Mouse (Mus musculus): ENCODE results near the gene Olfr967. TPM values are rescaled to one million over a fixed set of nuclear protein-coding genes. Genes with fewer than 3 reads are reported as not detected.

The Olfr967 gene
- polyA plus RNA-seq (2014; fragmentation: Illumina TruSeq; extraction: RNeasy Lipid Tissue Mini Kit (QIAGEN cat#74804); ENCODE audit: low read depth, low replicate concordance) = not detected

DNA sequence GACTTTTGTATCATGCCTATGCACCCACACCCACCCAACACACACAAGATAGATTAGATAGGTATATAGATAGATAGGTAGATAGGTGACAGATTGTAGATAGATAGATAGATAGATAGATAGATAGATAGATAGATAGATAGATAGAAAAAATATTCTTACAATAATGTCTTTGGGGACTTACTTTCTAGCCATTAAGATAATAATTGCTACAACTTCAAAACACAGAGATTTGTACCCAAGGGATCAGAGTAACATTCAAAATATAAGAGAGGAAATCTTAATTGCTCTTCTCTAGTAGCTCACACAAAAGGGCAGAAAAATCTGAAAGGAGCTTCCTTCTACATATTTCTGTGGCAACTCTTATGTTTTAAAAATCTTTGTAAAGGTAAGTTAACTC is at the start of gene Olfr967:
TSS of gene Olfr967 (plus strand) at position 301 of the 400 bp plus-strand sequence.

DNA sequence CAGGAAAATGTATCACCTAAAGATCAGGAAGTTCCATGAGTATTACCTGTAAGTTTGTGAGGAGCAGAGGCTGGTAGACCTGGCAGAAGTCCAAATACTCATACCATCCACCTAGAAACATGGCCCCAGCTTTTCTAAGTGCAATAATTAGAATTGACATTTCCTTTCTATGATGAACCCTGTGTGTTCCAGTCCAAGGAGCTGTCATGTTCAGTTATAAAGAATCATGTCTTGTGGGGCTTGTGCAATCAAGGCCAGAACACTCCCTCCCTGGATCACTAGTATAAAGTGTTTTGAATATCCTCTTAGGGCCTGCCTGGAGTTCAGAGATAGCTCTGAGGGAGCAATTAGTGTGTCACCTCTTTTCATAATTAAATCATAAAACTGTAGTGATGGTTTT is 39.0 kb upstream of the Olfr967 start, which contains the start of gene Olfr149:
TSS of gene Olfr149 (minus strand) at position 101 of the 400 bp plus-strand sequence.

DNA sequence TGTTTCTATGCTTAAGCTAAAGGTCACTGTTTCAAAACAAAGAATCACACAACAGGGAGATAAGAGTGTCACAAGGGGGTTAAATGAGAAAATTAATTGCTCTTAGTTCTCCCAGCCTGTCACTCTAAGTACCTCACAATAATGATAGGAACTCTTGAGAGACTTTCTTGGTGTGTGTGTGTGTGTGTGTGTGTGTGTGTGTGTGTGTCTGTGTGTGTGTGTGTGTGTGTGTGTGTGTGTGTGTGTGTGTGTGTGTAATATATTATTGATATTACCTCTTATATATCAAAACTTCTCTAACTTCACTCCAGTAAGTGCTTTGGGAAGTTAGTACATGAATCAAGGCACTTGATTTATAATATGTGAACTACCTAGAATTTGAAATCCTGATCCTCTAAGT is 35.0 kb upstream of the Olfr967 start, which contains the start of gene Olfr965:
TSS of gene Olfr965 (plus strand) at position 301 of the 400 bp plus-strand sequence.

DNA sequence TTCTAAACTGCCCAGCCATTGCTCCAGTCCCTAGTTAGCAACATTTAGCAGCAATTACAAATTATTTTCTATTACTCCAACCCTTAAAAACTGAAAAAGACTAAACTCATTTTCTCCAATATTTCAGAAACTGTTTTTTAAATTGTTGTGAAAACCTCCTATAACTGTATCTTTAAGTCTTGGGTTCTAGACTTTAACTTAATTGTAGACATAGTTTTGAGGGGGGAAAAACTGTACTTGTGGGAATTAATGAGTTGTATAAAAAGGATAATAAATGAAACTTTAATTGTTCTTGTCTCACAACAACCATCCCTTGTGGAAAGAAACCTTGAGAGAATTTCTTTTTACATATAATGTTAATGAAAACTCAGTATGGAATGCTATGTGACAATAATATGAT is 15.4 kb upstream of the Olfr967 start, which contains the start of gene Olfr150:
TSS of gene Olfr150 (plus strand) at position 301 of the 400 bp plus-strand sequence.

DNA sequence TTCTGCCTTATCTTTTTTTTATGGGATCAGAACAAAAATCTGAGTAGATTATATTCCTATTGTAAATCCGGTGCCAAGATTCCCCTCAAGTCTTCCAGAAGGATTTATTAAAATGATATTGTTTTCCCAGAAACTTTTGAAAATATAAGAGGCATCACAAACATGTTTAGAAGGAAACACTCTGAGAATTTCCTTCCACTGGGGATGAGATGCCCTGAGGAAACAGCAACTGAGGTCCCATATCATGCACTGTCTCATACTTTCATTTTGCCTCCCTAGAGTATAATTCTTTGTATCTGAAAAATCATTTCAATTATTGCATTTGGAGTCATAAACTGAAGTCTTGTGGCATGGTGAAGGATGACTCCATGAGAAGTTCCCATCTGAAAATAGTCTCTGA is 37.1 kb downstream of the Olfr967 start, which contains the start of gene Olfr968:
TSS of gene Olfr968 (minus strand) at position 101 of the 400 bp plus-strand sequence.

DNA sequence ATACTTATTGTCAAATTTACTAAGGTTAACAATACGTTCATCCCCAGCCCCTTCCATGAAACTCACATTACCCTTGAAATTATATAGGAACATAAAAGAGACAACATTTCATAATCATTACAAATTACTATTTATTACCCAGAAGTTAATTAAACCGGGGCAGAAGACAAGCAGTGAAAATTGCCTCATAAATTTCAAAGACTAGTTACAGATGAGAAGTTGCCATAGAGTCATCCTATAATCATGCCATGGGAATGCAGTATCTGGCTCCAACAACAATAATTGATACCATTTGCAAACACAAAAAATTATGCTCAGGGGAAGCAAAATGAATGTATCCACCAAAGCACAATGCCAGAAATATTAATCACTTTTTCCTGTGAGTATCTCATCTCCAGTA is 44.5 kb downstream of the Olfr967 start, which contains the start of gene Olfr969:
TSS of gene Olfr969 (plus strand) at position 388 of the 400 bp plus-strand sequence.

Other genes with a start within 250 kb of the Olfr967 start
- gene Olfr957, start 230.4 kb upstream of the Olfr967 start, polyA plus RNA-seq (2014; fragmentation: Illumina TruSeq; extraction: RNeasy Lipid Tissue Mini Kit (QIAGEN cat#74804); ENCODE audit: low read depth, low replicate concordance) = not detected
- not detected for gene Olfr958, start 192.2 kb upstream of the Olfr967 start, polyA plus RNA-seq (2014; fragmentation: Illumina TruSeq; extraction: RNeasy Lipid Tissue Mini Kit (QIAGEN cat#74804); ENCODE audit: low read depth, low replicate concordance)
- gene Olfr959, start 170.7 kb upstream of the Olfr967 start, polyA plus RNA-seq (2014; fragmentation: Illumina TruSeq; extraction: RNeasy Lipid Tissue Mini Kit (QIAGEN cat#74804); ENCODE audit: low read depth, low replicate concordance) = not detected
- gene AW551984, start 141.8 kb upstream of the Olfr967 start, polyA plus RNA-seq (2014; fragmentation: Illumina TruSeq; extraction: RNeasy Lipid Tissue Mini Kit (QIAGEN cat#74804); ENCODE audit: low read depth, low replicate concordance) = 0.19 TPM
- gene Olfr148, start 135.6 kb upstream of the Olfr967 start, polyA plus RNA-seq (2014; fragmentation: Illumina TruSeq; extraction: RNeasy Lipid Tissue Mini Kit (QIAGEN cat#74804); ENCODE audit: low read depth, low replicate concordance) = not detected
- gene Olfr960, start 124.9 kb upstream of the Olfr967 start, polyA plus RNA-seq (2014; fragmentation: Illumina TruSeq; extraction: RNeasy Lipid Tissue Mini Kit (QIAGEN cat#74804); ENCODE audit: low read depth, low replicate concordance) = not detected
- not detected for gene Olfr961, start 101.2 kb upstream of the Olfr967 start, polyA plus RNA-seq (2014; fragmentation: Illumina TruSeq; extraction: RNeasy Lipid Tissue Mini Kit (QIAGEN cat#74804); ENCODE audit: low read depth, low replicate concordance)
- not detected for gene Olfr963, start 79.0 kb upstream of the Olfr967 start, polyA plus RNA-seq (2014; fragmentation: Illumina TruSeq; extraction: RNeasy Lipid Tissue Mini Kit (QIAGEN cat#74804); ENCODE audit: low read depth, low replicate concordance)
- not detected for gene Olfr149, start 39.1 kb upstream of the Olfr967 start, polyA plus RNA-seq (2014; fragmentation: Illumina TruSeq; extraction: RNeasy Lipid Tissue Mini Kit (QIAGEN cat#74804); ENCODE audit: low read depth, low replicate concordance)
- not detected for gene Olfr965, start 34.9 kb upstream of the Olfr967 start, polyA plus RNA-seq (2014; fragmentation: Illumina TruSeq; extraction: RNeasy Lipid Tissue Mini Kit (QIAGEN cat#74804); ENCODE audit: low read depth, low replicate concordance)
- gene Olfr150, start 15.3 kb upstream of the Olfr967 start, polyA plus RNA-seq (2014; fragmentation: Illumina TruSeq; extraction: RNeasy Lipid Tissue Mini Kit (QIAGEN cat#74804); ENCODE audit: low read depth, low replicate concordance) = not detected
- gene Olfr968, start 37.0 kb downstream of the Olfr967 start, polyA plus RNA-seq (2014; fragmentation: Illumina TruSeq; extraction: RNeasy Lipid Tissue Mini Kit (QIAGEN cat#74804); ENCODE audit: low read depth, low replicate concordance) = not detected
- not detected for gene Olfr969, start 44.7 kb downstream of the Olfr967 start, polyA plus RNA-seq (2014; fragmentation: Illumina TruSeq; extraction: RNeasy Lipid Tissue Mini Kit (QIAGEN cat#74804); ENCODE audit: low read depth, low replicate concordance)
- gene Olfr970, start 62.6 kb downstream of the Olfr967 start, polyA plus RNA-seq (2014; fragmentation: Illumina TruSeq; extraction: RNeasy Lipid Tissue Mini Kit (QIAGEN cat#74804); ENCODE audit: low read depth, low replicate concordance) = not detected
- gene Olfr971, start 90.6 kb downstream of the Olfr967 start, polyA plus RNA-seq (2014; fragmentation: Illumina TruSeq; extraction: RNeasy Lipid Tissue Mini Kit (QIAGEN cat#74804); ENCODE audit: low read depth, low replicate concordance) = not detected
- gene Olfr972, start 120.2 kb downstream of the Olfr967 start, polyA plus RNA-seq (2014; fragmentation: Illumina TruSeq; extraction: RNeasy Lipid Tissue Mini Kit (QIAGEN cat#74804); ENCODE audit: low read depth, low replicate concordance) = not detected
- gene Olfr229, start 161.1 kb downstream of the Olfr967 start, polyA plus RNA-seq (2014; fragmentation: Illumina TruSeq; extraction: RNeasy Lipid Tissue Mini Kit (QIAGEN cat#74804); ENCODE audit: low read depth, low replicate concordance) = not detected
- not detected for gene Olfr974, start 191.3 kb downstream of the Olfr967 start, polyA plus RNA-seq (2014; fragmentation: Illumina TruSeq; extraction: RNeasy Lipid Tissue Mini Kit (QIAGEN cat#74804); ENCODE audit: low read depth, low replicate concordance)
- gene Olfr975, start 205.8 kb downstream of the Olfr967 start, polyA plus RNA-seq (2014; fragmentation: Illumina TruSeq; extraction: RNeasy Lipid Tissue Mini Kit (QIAGEN cat#74804); ENCODE audit: low read depth, low replicate concordance) = not detected
- not detected for gene Olfr976, start 214.9 kb downstream of the Olfr967 start, polyA plus RNA-seq (2014; fragmentation: Illumina TruSeq; extraction: RNeasy Lipid Tissue Mini Kit (QIAGEN cat#74804); ENCODE audit: low read depth, low replicate concordance)
- not detected for gene Olfr978, start 245.9 kb downstream of the Olfr967 start, polyA plus RNA-seq (2014; fragmentation: Illumina TruSeq; extraction: RNeasy Lipid Tissue Mini Kit (QIAGEN cat#74804); ENCODE audit: low read depth, low replicate concordance)